Mouse (Mus musculus) cerebellum, adult 8-10 months (tissue): Measurements from ENCODE around the gene Gm42878.

Source experiments
- DNase-seq: peaks from one replicate; pipeline ENCODE4 v3.0.0; 2022

Gm42878 gene

DNA sequence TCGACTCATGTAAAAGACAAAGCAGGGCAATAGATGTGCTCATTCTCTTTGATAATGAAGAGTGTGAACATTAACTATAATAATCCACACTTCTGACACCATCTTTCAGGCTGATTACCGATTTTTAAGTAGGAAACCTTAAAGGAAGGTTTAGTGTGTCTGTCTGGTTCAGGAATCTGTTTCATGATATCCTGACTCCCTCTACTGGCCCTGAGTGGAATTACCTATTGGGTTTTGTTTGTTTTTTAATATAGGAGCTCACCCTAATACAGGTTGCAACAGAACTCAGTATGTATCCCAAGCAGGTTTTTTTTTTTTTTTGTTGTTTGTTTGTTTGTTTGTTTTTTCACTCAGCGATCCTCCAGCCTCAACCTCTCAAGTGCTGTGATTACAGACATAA is 67.6 kb downstream of the Gm42878 start:
- peak; percentile 48 for DNase-seq

DNA sequence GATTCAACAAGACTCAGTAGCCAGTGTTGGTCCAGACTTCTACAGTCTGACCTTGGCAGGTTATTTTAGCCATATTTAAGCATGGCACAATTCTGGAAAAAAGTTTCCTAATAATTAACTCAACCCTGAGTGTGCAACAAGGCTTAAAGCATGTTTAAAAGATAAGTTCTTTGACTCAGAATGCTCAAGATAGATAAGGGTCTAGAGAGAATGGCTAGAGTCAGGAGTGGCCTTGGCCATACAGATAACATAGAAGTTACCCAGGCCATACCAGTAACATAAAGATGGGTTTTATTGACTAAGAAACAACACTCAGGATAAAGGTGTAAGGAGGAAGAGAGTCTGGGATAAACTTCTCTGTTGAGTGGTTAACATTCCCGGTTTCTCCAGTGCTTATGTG is 69.2 kb downstream of the Gm42878 start:
- DNase-seq, result no peak

DNA sequence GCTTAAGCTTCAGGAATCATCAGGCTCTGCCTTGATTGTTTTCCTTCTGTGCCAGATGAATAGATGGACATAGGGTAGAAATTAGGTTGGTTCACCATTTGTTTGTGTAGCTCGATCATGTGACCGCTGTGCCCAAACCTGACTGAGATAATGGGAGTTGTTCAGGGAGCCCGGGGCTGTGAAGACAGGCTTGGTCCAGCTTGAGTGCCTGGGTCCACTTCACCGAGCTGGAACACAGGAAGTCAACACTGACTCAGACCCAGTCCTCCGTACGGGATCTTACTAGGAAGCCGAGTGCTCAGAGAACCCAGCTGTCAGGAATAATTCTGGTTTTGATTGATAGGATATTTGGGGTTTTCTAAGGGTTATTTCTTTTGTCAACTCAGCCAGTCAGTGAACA is 70.7 kb downstream of the Gm42878 start:
- no peak for DNase-seq

DNA sequence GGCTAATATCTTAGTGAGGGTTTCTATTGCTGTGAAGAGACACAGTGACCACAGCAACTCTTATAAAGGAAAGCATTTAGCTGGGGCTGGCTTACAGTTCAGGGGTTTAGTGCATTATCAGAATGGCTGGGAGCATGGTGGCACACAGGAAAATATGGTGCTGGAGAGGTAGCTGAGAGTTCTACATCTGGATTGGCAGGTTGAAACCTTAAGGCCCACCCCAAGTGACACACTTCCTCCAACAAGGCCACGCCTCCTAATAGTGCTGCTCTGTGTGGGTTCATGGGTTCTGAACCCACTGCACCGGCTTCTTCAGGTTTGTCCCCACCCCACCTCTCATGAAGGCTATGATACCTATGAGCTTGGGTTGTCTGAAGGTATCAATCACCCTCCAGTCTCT is 72.9 kb downstream of the Gm42878 start:
- no peak for DNase-seq

DNA sequence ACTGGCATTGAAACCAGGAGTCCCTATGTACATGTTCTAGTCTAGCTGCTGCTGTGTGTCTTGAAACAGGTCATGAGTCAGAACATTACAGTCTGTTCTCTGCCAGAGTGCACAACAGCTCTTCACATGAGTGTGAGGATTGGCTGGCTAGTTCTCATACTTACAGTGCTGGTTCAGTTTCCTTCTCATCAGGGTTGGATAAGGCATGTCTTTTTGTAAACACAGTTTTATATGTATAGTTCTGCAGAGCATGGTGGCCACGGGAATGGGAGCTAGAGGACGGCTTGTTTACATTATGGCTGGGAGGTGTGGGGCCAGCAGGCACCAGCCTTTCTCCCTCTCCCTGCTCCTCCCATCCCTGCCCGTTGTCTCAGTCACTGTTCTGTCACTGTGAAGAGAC is 75.7 kb downstream of the Gm42878 start:
- DNase-seq, result no peak
